Mouse (Mus musculus): ENCODE measurements around the gene Acin1. TPM values are rescaled to one million over a fixed set of nuclear protein-coding genes. Genes with fewer than 3 reads are reported as not detected.

The Acin1 gene
- polyA plus RNA-seq, 1 experiment from 2014 or later = 73.5 TPM

DNA sequence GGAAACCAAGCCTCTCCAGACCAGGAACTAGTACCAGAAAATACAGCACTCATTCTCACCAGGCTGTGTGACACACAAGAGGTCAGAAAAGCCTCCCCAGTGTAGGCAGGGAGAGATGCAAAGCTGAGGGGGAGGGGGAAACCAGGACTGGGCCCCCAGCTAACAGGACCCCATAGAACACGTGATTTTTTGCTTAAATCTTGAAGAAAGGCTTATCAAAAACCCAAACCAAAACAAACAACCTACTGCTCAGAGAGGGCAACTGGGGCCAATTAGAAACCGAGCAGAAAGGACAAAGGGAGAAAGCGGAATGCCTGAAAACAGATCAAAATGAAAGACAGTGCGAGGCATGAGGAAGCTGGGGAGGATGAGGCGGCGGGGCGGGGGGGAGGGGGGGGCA is 33.9 kb downstream of the Acin1 start:
- Histone ChIP-seq H3K27me3 (ENCODE audit: control insufficient read depth, insufficient read depth, low read length) (no peaks in the 10 kb centered on the region), H3K36me3 (ENCODE audit: control insufficient read depth, insufficient read depth) (peaks cover 48% of the 10 kb centered on the region), H3K4me2 (ENCODE audit: low read depth, low read length) (peak overlapping the region; percentile 73), H3K9me3 (replicated peaks; ENCODE audit: control insufficient read depth, low read length) (no peaks in the 10 kb centered on the region), H3K4me3 (ENCODE audit: low read length) (peak overlapping the region; percentile 63), H3K9ac (ENCODE audit: low read length) (peak overlapping the region; percentile 73), H3K27ac (ENCODE audit: low read length) (peak overlapping the region; percentile 50), H3K4me1 (ENCODE audit: control insufficient read depth, insufficient read depth, low read length) (peaks cover 22% of the 10 kb centered on the region)
- 3% methylated on average over 7 of the region's 7 CpGs for WGBS
- ATAC-seq (replicated peaks; ENCODE audit: extremely low read depth, insufficient read depth, low FRiP score) = no peak

DNA sequence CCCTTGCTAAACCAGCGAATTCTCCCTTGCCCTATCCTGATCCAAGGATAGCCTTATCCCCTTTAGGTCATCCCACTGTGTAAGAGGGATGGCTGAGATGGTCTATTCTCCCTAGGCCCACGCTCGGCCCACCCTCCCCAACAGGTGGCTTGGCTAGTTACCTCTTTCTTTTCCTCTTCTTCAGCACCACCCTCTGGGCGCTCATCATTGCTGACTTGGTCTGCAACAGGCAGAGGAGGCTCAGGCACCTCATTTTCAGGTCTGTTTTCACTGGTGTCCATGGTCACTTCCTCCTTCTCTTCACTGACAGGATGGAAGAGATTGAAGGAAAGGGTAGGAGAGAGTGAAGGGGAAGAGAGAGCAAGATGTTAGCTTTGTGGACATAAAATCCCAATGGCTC is 35.2 kb downstream of the Acin1 start:
- Histone ChIP-seq H3K9me3 (replicated peaks; ENCODE audit: control insufficient read depth, low read length) (no peaks in the 10 kb centered on the region), H3K4me2 (ENCODE audit: low read depth, low read length) (no peak overlapping the region), H3K27ac (ENCODE audit: low read length) (0 out of 2 replicates have a peak overlapping the region, but pooled peaks have one; percentile 15), H3K36me3 (ENCODE audit: control insufficient read depth, insufficient read depth) (peaks cover 49% of the 10 kb centered on the region), H3K27me3 (ENCODE audit: control insufficient read depth, insufficient read depth, low read length) (no peaks in the 10 kb centered on the region), H3K9ac (ENCODE audit: low read length) (no peak overlapping the region), H3K4me3 (ENCODE audit: low read length) (no peak overlapping the region), H3K4me1 (ENCODE audit: control insufficient read depth, insufficient read depth, low read length) (peaks cover 22% of the 10 kb centered on the region)
- no peak for ATAC-seq (replicated peaks; ENCODE audit: extremely low read depth, insufficient read depth, low FRiP score)
- 72% methylated on average over 4 of the region's 4 CpGs for WGBS

DNA sequence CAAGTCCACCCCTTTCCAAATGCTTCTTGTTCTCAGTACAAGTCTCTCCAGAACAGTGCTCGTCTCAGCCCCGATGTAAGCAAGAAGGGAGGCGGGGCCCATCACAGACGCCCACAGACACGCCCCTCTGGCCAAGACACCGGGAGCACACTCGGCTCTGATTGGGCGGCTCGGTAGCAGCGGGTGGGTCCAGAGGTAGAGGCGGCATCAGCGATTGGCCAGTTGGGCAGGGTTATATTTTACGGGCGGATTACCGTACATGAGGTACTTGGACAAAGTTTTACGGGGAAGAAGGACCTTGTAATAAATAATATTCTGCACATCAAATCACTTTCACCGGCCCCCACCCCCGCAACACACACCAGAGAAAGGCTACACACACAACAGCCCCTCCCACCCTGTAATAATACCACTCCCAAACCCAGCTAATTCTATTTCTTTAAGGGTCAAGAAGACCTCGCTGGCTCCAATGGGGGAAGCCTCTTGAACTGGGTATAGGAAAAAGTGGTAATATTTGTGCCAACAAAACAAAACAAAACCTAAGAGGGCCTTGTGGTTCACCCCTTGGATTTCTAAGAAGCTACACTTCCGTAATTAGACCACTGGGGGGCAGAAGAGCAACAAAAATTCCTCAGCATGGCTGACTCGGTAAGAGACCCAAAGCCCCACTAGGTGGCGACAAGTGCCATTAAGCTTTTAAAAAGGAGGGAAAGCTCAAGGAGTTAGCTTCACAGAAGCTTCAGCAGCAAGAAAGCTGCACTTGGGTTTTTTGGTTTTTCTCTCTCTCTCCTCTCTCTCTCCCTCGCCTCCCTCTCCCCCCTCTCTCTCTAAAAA is 35.9 kb downstream of the Acin1 start:
- ATAC-seq (replicated peaks; ENCODE audit: extremely low read depth, insufficient read depth, low FRiP score) = 0 out of 2 replicates have a peak, but pooled peaks have one; percentile 7
- H3K27ac ChIP-seq (ENCODE audit: low read length) = 0 out of 2 replicates have a peak overlapping the region, but pooled peaks have one; percentile 15
- H3K9ac ChIP-seq (ENCODE audit: low read length) = no peak overlapping the region

DNA sequence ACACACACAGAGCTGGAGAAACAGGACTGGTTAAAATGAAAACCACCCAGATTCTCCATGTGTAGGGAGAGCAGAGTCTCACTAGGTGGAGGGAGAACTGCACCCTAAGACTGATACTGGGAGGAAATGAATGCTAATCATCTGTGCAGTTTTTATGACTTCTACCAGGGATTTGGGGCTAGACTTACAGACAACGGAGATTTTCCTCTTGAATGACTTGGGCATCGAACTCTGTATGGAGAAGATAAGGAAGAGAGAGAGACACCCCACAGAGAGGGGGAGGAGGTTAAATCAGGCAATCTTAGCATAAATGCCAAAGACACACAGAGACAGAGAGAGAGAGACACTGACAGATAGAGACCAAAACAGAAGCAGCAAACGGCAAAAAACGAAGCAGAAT is 38.8 kb downstream of the Acin1 start:
- Histone ChIP-seq H3K4me2 (ENCODE audit: low read depth, low read length) (no peak overlapping the region), H3K4me1 (ENCODE audit: control insufficient read depth, insufficient read depth, low read length) (peaks cover 12% of the 10 kb centered on the region), H3K4me3 (ENCODE audit: low read length) (no peak overlapping the region), H3K27me3 (ENCODE audit: control insufficient read depth, insufficient read depth, low read length) (no peaks in the 10 kb centered on the region), H3K36me3 (ENCODE audit: control insufficient read depth, insufficient read depth) (peaks cover 79% of the 10 kb centered on the region), H3K9ac (ENCODE audit: low read length) (no peak overlapping the region), H3K27ac (ENCODE audit: low read length) (no peak overlapping the region), H3K9me3 (replicated peaks; ENCODE audit: control insufficient read depth, low read length) (no peaks in the 10 kb centered on the region)
- no peak for ATAC-seq (replicated peaks; ENCODE audit: extremely low read depth, insufficient read depth, low FRiP score)
- 73% methylated on average over 4 of the region's 4 CpGs for WGBS

More for the DNA sequence above, 35.9 kb downstream of the Acin1 start:
- H3K4me2 ChIP-seq (ENCODE audit: low read depth, low read length) = no peak overlapping the region
- no peaks in the 10 kb centered on the region for H3K27me3 ChIP-seq (ENCODE audit: control insufficient read depth, insufficient read depth, low read length)
- WGBS = 60% methylated on average over 23 of the region's 23 CpGs
- H3K4me1 ChIP-seq (ENCODE audit: control insufficient read depth, insufficient read depth, low read length) = peaks cover 22% of the 10 kb centered on the region
- no peak overlapping the region for H3K4me3 ChIP-seq (ENCODE audit: low read length)
- peaks cover 53% of the 10 kb centered on the region for H3K36me3 ChIP-seq (ENCODE audit: control insufficient read depth, insufficient read depth)
- H3K9me3 ChIP-seq (replicated peaks; ENCODE audit: control insufficient read depth, low read length) = no peaks in the 10 kb centered on the region

DNA sequence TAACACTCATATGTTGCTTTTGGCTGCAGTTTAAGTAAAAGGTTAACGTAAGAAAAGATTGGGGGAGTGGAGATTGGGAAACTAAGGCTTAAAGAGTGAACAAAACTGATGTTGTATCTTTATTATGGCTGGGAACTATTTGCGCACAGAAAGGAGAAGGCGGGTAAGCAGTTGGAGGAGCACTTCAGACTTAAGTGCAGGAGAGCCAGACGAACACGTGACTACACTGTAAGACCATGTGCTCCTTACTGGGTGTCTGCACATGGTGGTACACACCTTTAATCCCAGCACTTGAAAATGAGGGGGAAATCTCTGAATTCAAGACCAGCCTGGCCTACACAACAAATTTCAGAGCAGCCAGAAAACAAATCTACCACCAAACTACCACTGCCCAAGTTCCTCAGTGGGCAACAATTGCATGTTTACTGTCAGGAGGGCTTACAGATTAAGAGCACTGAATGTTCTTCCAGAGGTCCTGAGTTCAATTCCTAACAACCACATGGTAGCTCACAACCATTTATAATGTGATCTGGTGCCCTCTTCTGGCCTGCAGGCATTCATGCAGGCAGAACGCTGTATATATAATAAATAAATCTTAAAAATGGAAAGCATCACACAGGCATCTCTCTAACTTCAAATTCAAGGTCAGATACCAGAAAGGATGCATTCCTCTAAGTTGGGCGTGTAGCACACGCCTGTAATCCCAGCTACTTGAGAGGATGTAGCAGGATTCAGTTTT is 39.7 kb downstream of the Acin1 start:
- 88% methylated on average over 8 of the region's 8 CpGs for WGBS
- ATAC-seq (replicated peaks; ENCODE audit: extremely low read depth, insufficient read depth, low FRiP score) = no peak

DNA sequence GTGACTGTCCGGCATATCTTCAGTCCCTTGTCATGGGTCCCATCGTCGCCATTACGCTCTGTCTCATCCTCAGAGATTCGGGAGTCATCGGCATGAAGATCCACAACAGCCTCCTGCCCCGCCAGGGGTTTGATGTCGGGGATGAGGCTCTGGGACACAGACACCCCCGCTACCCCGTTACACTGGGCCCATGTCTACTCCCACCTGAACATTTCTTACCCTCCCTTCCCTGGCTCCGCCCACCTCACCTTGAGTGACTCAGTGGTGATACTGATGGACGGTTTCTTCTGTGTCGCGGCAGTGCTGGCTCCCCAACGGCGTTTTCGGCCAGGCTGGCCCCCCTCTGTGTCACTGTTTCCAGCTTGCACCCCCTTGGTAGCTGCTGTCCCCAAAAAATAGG is 40.3 kb downstream of the Acin1 start:
- no peak overlapping the region for H3K4me3 ChIP-seq (ENCODE audit: low read length)
- WGBS = 92% methylated on average over 17 of the region's 17 CpGs
- no peaks in the 10 kb centered on the region for H3K9me3 ChIP-seq (replicated peaks; ENCODE audit: control insufficient read depth, low read length)
- H3K4me2 ChIP-seq (ENCODE audit: low read depth, low read length) = no peak overlapping the region
- no peak overlapping the region for H3K9ac ChIP-seq (ENCODE audit: low read length)
- no peak for ATAC-seq (replicated peaks; ENCODE audit: extremely low read depth, insufficient read depth, low FRiP score)
- no peaks in the 10 kb centered on the region for H3K27me3 ChIP-seq (ENCODE audit: control insufficient read depth, insufficient read depth, low read length)
- peaks cover 4% of the 10 kb centered on the region; the same call in 1 of the 2 replicates for H3K4me1 ChIP-seq (ENCODE audit: control insufficient read depth, insufficient read depth, low read length)
- H3K36me3 ChIP-seq (ENCODE audit: control insufficient read depth, insufficient read depth) = peaks cover 81% of the 10 kb centered on the region
- H3K27ac ChIP-seq (ENCODE audit: low read length) = no peak overlapping the region

More for the DNA sequence above, 39.7 kb downstream of the Acin1 start:
- Histone ChIP-seq H3K9me3 (replicated peaks; ENCODE audit: control insufficient read depth, low read length) (no peaks in the 10 kb centered on the region), H3K4me1 (ENCODE audit: control insufficient read depth, insufficient read depth, low read length) (peaks cover 4% of the 10 kb centered on the region), H3K4me3 (ENCODE audit: low read length) (no peak overlapping the region), H3K36me3 (ENCODE audit: control insufficient read depth, insufficient read depth) (peaks cover 84% of the 10 kb centered on the region), H3K4me2 (ENCODE audit: low read depth, low read length) (no peak overlapping the region), H3K27me3 (ENCODE audit: control insufficient read depth, insufficient read depth, low read length) (no peaks in the 10 kb centered on the region), H3K9ac (ENCODE audit: low read length) (no peak overlapping the region), H3K27ac (ENCODE audit: low read length) (no peak overlapping the region)

DNA sequence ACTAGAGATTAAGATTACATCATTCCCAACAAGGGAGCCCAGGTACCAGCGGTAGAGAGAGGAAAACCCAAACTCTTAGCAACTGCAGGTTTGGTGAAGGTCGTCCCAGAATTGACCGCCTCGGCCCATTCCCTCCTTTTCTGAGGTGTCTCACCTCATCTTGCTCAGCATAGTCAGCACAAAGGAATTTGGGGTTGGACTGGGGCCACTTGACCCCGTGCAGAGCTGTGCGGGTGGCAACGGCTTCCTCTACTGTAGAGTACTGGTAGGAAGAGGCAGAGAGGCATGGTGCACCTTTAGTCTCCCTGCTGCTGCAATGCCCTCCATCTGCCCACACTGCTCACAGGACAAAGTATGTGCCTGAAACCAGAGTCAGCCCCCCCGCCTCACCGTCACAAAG is 42.4 kb downstream of the Acin1 start:
- no peak overlapping the region for H3K4me2 ChIP-seq (ENCODE audit: low read depth, low read length)
- peaks cover 62% of the 10 kb centered on the region for H3K36me3 ChIP-seq (ENCODE audit: control insufficient read depth, insufficient read depth)
- H3K27me3 ChIP-seq (ENCODE audit: control insufficient read depth, insufficient read depth, low read length) = no peaks in the 10 kb centered on the region
- H3K9ac ChIP-seq (ENCODE audit: low read length) = no peak overlapping the region
- ATAC-seq (replicated peaks; ENCODE audit: extremely low read depth, insufficient read depth, low FRiP score) = no peak
- no peak overlapping the region for H3K4me3 ChIP-seq (ENCODE audit: low read length)
- H3K4me1 ChIP-seq (ENCODE audit: control insufficient read depth, insufficient read depth, low read length) = peaks cover 3% of the 10 kb centered on the region
- H3K27ac ChIP-seq (ENCODE audit: low read length) = no peak overlapping the region
- H3K9me3 ChIP-seq (replicated peaks; ENCODE audit: control insufficient read depth, low read length) = no peaks in the 10 kb centered on the region
- WGBS = 73% methylated on average over 9 of the region's 9 CpGs

DNA sequence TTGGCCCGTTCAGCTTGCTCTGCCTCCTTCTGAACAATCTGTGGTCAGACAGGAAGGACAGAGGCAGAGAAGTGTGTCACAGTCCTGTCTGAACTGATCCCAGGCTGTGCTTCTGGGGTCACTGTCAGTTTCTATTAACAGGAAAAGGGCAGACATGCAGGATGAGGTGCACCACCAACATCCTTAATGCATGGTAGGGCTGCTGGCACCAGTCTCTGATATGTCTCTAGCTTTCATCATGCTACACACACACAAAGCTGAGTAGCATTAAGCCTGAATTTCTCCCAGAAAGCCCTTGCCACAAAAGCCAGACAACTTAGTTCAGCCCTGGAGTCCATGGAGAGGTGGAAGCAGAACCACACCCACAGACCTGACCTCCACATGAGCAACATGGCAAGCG is 43.7 kb downstream of the Acin1 start:
- WGBS = 85% methylated on average over 2 of the region's 2 CpGs
- no peak overlapping the region for H3K4me3 ChIP-seq (ENCODE audit: low read length)
- peaks cover 52% of the 10 kb centered on the region for H3K36me3 ChIP-seq (ENCODE audit: control insufficient read depth, insufficient read depth)
- no peak overlapping the region for H3K9ac ChIP-seq (ENCODE audit: low read length)
- no peaks in the 10 kb centered on the region for H3K9me3 ChIP-seq (replicated peaks; ENCODE audit: control insufficient read depth, low read length)
- H3K4me2 ChIP-seq (ENCODE audit: low read depth, low read length) = no peak overlapping the region
- no peak for ATAC-seq (replicated peaks; ENCODE audit: extremely low read depth, insufficient read depth, low FRiP score)
- peaks cover 3% of the 10 kb centered on the region for H3K4me1 ChIP-seq (ENCODE audit: control insufficient read depth, insufficient read depth, low read length)
- no peak overlapping the region for H3K27ac ChIP-seq (ENCODE audit: low read length)
- H3K27me3 ChIP-seq (ENCODE audit: control insufficient read depth, insufficient read depth, low read length) = 0 out of 2 replicates have a peak, but pooled peaks cover 2% of the 10 kb centered on the region
